Mouse (Mus musculus) midbrain, embryonic 13.5 days (tissue): ENCODE measurements around the gene Nkx6-1. TPM values are rescaled to one million over a fixed set of nuclear protein-coding genes. Genes with fewer than 3 reads are reported as not detected.

Experiments used
- ATAC-seq: fragments of 200-750 bp; cut with Nextera tagmentation; 2 replicates; pipeline ENCODE4 v1.8.0; 2017; ENCODE audit warnings: mild to moderate bottlenecking, moderate TSS enrichment, moderate library complexity
- H3K27ac ChIP-seq: fragments of 300-500 bp; sonication (generic); 2 replicates; pipeline ENCODE4 v1.5.1; 2015; ENCODE audit warnings: inconsistent platforms, mild to moderate bottlenecking, moderate library complexity
- H3K27me3 ChIP-seq: fragments of 300-500 bp; sonication (generic); 2 replicates; pipeline ENCODE4 v1.6.1; 2015; ENCODE audit warnings: mild to moderate bottlenecking, inconsistent platforms
- H3K36me3 ChIP-seq: fragments of 300-500 bp; sonication (generic); 2 replicates; pipeline ENCODE4 v1.6.1; 2015; ENCODE audit warnings: mild to moderate bottlenecking, inconsistent platforms
- H3K4me1 ChIP-seq: fragments of 300-500 bp; sonication (generic); replicated peaks from 2 replicates; pipeline ENCODE4 v1.6.1; 2015; ENCODE audit warnings: inconsistent platforms
- H3K4me2 ChIP-seq: fragments of 300-500 bp; sonication (generic); replicated peaks from 2 replicates; pipeline ENCODE4 v1.6.1; 2015; ENCODE audit warnings: moderate library complexity, mild to moderate bottlenecking, inconsistent platforms
- H3K4me3 ChIP-seq: fragments of 300-500 bp; sonication (generic); replicated peaks from 2 replicates; pipeline ENCODE4 v1.5.1; 2015; ENCODE audit warnings: mild to moderate bottlenecking, inconsistent platforms
- H3K9ac ChIP-seq: fragments of 300-500 bp; sonication (generic); replicated peaks from 2 replicates; pipeline ENCODE4 v1.6.1; 2015; ENCODE audit warnings: mild to moderate bottlenecking, inconsistent platforms
- H3K9me3 ChIP-seq: fragments of 300-500 bp; sonication (generic); 2 replicates; pipeline ENCODE4 v1.6.1; 2016; ENCODE audit warnings: mild to moderate bottlenecking, inconsistent platforms
- WGBS: fragments of 180-500 bp; shearing (Covaris S2); methylation state at CpG from one replicate; pipeline ENCODE4 v1.1.7; 2015; 5-methylcytosine and 5-hydroxymethylcytosine counted together
- polyA plus RNA-seq: library from polyadenylated mRNA; unstranded; fragments of >200 nt; fragmentation: Nextera tagmentation; extraction: Ambion mirVana; gene quantifications from 2 replicates; pipeline ENCODE4 v1.2.1, GENCODE M21; 2015

Nkx6-1 gene
- polyA plus RNA-seq, 1 experiment from 2014 or later: 3.5 TPM

- Histone ChIP-seq H3K4me1 (peaks cover 13% of the 10 kb centered on the region), H3K27me3 (peaks cover 92% of the 10 kb centered on the region), H3K4me2 (peak overlapping the region; percentile 44), H3K36me3 (no peaks in the 10 kb centered on the region), H3K9ac (no peak overlapping the region), H3K27ac (no peak overlapping the region), H3K4me3 (0 out of 2 replicates have a peak overlapping the region, but pooled peaks have one; percentile 26), H3K9me3 (no peaks in the 10 kb centered on the region)
- WGBS: 3% methylated on average over 21 of the region's 21 CpGs
- ATAC-seq: no peak
These were observed 6.4 kb downstream of the Nkx6-1 start for GRCm38 (mm10) chr5:101658188-101658983.

- no peak for ATAC-seq
- Histone ChIP-seq H3K4me2 (peak overlapping the region; percentile 22; the same call in 1 of the 2 replicates), H3K36me3 (no peaks in the 10 kb centered on the region), H3K27me3 (peaks cover 92% of the 10 kb centered on the region), H3K4me3 (no peak overlapping the region), H3K9me3 (no peaks in the 10 kb centered on the region), H3K9ac (no peak overlapping the region), H3K27ac (no peak overlapping the region), H3K4me1 (peaks cover 9% of the 10 kb centered on the region; the same call in 1 of the 2 replicates)
- under 1% methylated on average over 10 of the region's 10 CpGs for WGBS
These were observed 7.1 kb downstream of the Nkx6-1 start for GRCm38 (mm10) chr5:101657698-101658097.

- H3K4me1 ChIP-seq: peaks cover 9% of the 10 kb centered on the region; the same call in 1 of the 2 replicates
- H3K9me3 ChIP-seq: peaks cover 4% of the 10 kb centered on the region; the same call in 1 of the 2 replicates
- H3K9ac ChIP-seq: no peak overlapping the region
- whole genome bisulfite sequencing: 7% methylated on average over 3 of the region's 3 CpGs
- H3K36me3 ChIP-seq: no peaks in the 10 kb centered on the region
- 0 out of 2 replicates have a peak overlapping the region, but pooled peaks have one; percentile 16 for H3K27ac ChIP-seq
- H3K4me3 ChIP-seq: no peak overlapping the region
- peaks cover 94% of the 10 kb centered on the region for H3K27me3 ChIP-seq
- no peak overlapping the region for H3K4me2 ChIP-seq
- ATAC-seq: peak; percentile 37; the same call in 1 of the 2 replicates
These were observed 8.7 kb downstream of the Nkx6-1 start for GRCm38 (mm10) chr5:101656107-101656506.

DNA sequence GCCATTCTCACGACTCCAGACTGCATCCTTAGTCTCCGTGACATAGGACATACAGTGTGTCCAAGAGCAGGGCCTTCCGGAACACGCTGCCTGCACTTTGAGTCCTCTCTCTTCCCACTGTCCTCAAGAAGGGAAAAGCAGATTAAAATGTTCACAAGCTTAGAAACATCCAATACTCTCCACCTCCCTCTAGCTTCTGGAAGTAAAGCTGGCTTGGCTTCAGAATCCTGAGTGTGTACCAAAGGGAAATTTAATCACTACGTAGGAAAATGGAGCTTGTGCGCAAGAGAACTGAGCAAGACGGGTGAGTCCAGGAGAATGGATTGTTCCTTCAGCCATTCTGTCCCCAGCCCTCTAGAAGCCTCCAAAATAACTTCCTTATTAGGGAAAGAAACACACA lies 9.4 kb downstream of the Nkx6-1 start:
- Histone ChIP-seq H3K36me3 (no peaks in the 10 kb centered on the region), H3K9me3 (peaks cover 4% of the 10 kb centered on the region; the same call in 1 of the 2 replicates), H3K4me2 (no peak overlapping the region), H3K27me3 (peaks cover 96% of the 10 kb centered on the region), H3K27ac (no peak overlapping the region), H3K9ac (no peak overlapping the region), H3K4me1 (peaks cover 9% of the 10 kb centered on the region; the same call in 1 of the 2 replicates), H3K4me3 (no peak overlapping the region)
- no peak for ATAC-seq
- WGBS: 21% methylated on average over 7 of the region's 7 CpGs

DNA sequence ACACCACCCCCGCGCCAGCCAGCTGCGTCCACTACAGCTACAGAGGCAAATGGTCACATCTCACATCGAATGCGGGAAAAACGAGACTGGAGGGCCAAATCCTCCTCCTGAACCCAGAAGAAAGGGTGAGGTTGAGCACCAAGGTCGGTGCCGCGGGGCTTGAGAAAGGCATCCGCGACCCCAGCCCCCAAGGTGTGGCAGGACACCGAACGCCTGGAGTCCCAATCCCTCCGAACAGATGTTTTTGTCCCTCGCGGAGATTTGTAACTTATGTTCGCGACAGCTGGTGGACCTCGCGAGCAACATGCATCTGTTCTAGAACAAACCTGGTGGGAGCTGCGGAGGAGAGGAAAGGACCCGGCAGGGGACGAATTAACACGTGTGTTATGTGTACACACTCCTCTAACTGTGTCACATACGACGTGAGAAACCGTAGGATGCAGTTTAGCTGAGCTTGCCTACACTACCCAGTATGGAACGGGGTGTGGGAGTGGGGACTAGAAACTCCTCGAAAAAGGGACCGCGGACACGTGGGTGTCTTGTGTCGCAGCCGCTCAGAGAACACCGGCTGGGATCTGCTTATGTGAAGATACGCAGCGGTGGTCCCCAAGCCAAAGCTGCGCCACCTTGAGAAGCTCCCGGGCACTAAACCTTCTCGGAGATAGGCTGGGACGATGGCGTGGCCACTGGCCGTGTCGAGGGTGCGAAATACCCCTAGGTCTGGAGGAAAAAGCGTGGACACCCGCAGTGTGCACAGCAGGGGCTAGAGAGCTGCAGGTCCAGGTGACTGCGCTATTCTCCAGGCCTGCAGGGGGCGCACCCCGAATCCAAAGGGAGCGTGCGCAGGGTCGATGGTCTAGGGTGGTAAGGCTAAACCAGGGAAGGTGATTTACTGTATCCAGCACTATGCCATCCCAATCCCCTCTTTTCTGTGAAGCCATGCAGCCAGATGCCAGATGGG lies 16.8 kb downstream of the Nkx6-1 start:
- H3K4me3 ChIP-seq: no peak overlapping the region
- H3K36me3 ChIP-seq: no peaks in the 10 kb centered on the region
- H3K27me3 ChIP-seq: peaks cover 98% of the 10 kb centered on the region
- no peak overlapping the region for H3K9ac ChIP-seq
- H3K4me1 ChIP-seq: 0 out of 2 replicates have a peak, but pooled peaks cover 4% of the 10 kb centered on the region
- H3K27ac ChIP-seq: no peak overlapping the region
- H3K9me3 ChIP-seq: peaks cover 4% of the 10 kb centered on the region; the same call in 1 of the 2 replicates
- no peak overlapping the region for H3K4me2 ChIP-seq
- ATAC-seq: peak; percentile 66
- 5% methylated on average over 51 of the region's 53 CpGs for WGBS

- Histone ChIP-seq H3K4me3 (no peak overlapping the region), H3K4me2 (no peak overlapping the region), H3K27me3 (peaks cover 98% of the 10 kb centered on the region), H3K36me3 (no peaks in the 10 kb centered on the region), H3K27ac (no peak overlapping the region), H3K9ac (no peak overlapping the region), H3K9me3 (peaks cover 4% of the 10 kb centered on the region; the same call in 1 of the 2 replicates), H3K4me1 (0 out of 2 replicates have a peak, but pooled peaks cover 4% of the 10 kb centered on the region)
- 34% methylated on average over 20 of the region's 20 CpGs for WGBS
- no peak for ATAC-seq
These were observed 17.7 kb downstream of the Nkx6-1 start for GRCm38 (mm10) chr5:101646961-101647575.

DNA sequence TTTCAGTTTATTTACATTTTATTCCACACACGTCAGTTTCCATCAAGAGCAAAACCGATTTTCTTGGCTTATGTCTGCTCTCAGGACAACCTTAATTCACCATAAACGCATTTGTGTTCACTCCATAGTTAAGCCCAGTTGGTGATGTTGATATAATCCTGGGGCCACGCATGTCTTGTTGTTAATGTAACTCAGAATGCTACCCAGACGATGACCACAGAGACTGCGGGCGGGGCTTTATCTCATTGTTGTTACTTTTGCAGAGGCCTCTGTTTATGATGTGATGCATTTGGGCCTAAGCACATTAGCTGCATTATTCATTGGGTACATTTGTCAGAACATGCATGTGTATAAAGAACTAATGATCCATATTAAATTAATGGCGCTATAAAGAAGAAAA lies 19.7 kb downstream of the Nkx6-1 start:
- 70% methylated on average over 8 of the region's 8 CpGs for WGBS
- no peak overlapping the region for H3K4me2 ChIP-seq
- H3K9ac ChIP-seq: no peak overlapping the region
- 0 out of 2 replicates have a peak, but pooled peaks cover 4% of the 10 kb centered on the region for H3K4me1 ChIP-seq
- ATAC-seq: no peak
- no peaks in the 10 kb centered on the region for H3K9me3 ChIP-seq
- H3K27ac ChIP-seq: no peak overlapping the region
- no peaks in the 10 kb centered on the region for H3K36me3 ChIP-seq
- H3K27me3 ChIP-seq: peaks cover 96% of the 10 kb centered on the region
- no peak overlapping the region for H3K4me3 ChIP-seq

- Histone ChIP-seq H3K9me3 (no peaks in the 10 kb centered on the region), H3K9ac (no peak overlapping the region), H3K4me3 (no peak overlapping the region), H3K4me1 (no peaks in the 10 kb centered on the region), H3K4me2 (no peak overlapping the region), H3K27me3 (peaks cover 50% of the 10 kb centered on the region), H3K36me3 (no peaks in the 10 kb centered on the region), H3K27ac (no peak overlapping the region)
- ATAC-seq: no peak
- WGBS: 87% methylated on average over 4 of the region's 4 CpGs
These were observed 26.7 kb downstream of the Nkx6-1 start for GRCm38 (mm10) chr5:101638101-101638500.

Other genes with a start within 250 kb of the Nkx6-1 start
- 3.0 and 3.7 TPM in 2 replicates for gene Cds1, start 100.1 kb upstream of the Nkx6-1 start, polyA plus RNA-seq